Mouse (Mus musculus): Measurements from ENCODE around the gene Bcr. TPM values are rescaled to one million over a fixed set of nuclear protein-coding genes. Genes with fewer than 3 reads are reported as not detected.

Bcr gene
- total and polyA plus RNA-seq, 2 experiments = 7.5 to 14.7 TPM

- 20% methylated on average over 9 of the region's 9 CpGs for WGBS
- Histone ChIP-seq H3K4me1 (ENCODE audit: control insufficient read depth, insufficient read depth, low read length) (peaks cover 41% of the 10 kb centered on the region), H3K4me3 (ENCODE audit: insufficient read depth, low read depth, low read length) (no peak overlapping the region), H3K79me2 (ENCODE audit: control insufficient read depth, insufficient read depth, low read length) (peaks cover 15% of the 10 kb centered on the region; the same call in 1 of the 2 replicates), H3K27me3 (ENCODE audit: control insufficient read depth, insufficient read depth, low read length) (no peaks in the 10 kb centered on the region), H3K9ac (ENCODE audit: low read depth, low read length) (no peak overlapping the region), H3K36me3 (ENCODE audit: control insufficient read depth, insufficient read depth, low read length) (no peaks in the 10 kb centered on the region), H3K27ac (replicated peaks; ENCODE audit: insufficient read depth, low read depth, low read length) (peak overlapping the region; percentile 32)
- TF ChIP-seq CTCF (IDR thresholded peaks at IDR 0.05; ENCODE audit: low read depth, low read length) (no peak), POLR2A (IDR thresholded peaks at IDR 0.05; ENCODE audit: extremely low read depth, insufficient read depth, low read length) (no peak)
- DNase-seq (ENCODE audit: extremely low read depth, low read depth, low spot score) = peak; percentile 78
Observed at GRCm38 (mm10) chr10:75058761-75059395, 1.5 kb upstream of the Bcr start.

- peak; percentile 75 for DNase-seq (ENCODE audit: extremely low read depth, low read depth, low spot score)
- TF ChIP-seq CTCF (IDR thresholded peaks at IDR 0.05; ENCODE audit: low read depth, low read length) = peak; percentile 87
- no peak for TF ChIP-seq POLR2A (IDR thresholded peaks at IDR 0.05; ENCODE audit: extremely low read depth, insufficient read depth, low read length)
- peaks cover 17% of the 10 kb centered on the region; the same call in 1 of the 2 replicates for H3K79me2 ChIP-seq (ENCODE audit: control insufficient read depth, insufficient read depth, low read length)
- WGBS = under 1% methylated on average over 11 of the region's 11 CpGs
- H3K27me3 ChIP-seq (ENCODE audit: control insufficient read depth, insufficient read depth, low read length) = no peaks in the 10 kb centered on the region
- 0 out of 2 replicates have a peak overlapping the region, but pooled peaks have one; percentile 0 for H3K9ac ChIP-seq (ENCODE audit: low read depth, low read length)
- peaks cover 39% of the 10 kb centered on the region for H3K4me1 ChIP-seq (ENCODE audit: control insufficient read depth, insufficient read depth, low read length)
- H3K4me3 ChIP-seq (ENCODE audit: insufficient read depth, low read depth, low read length) = no peak overlapping the region
- H3K36me3 ChIP-seq (ENCODE audit: control insufficient read depth, insufficient read depth, low read length) = no peaks in the 10 kb centered on the region
- peak overlapping the region; percentile 96 for H3K27ac ChIP-seq (replicated peaks; ENCODE audit: insufficient read depth, low read depth, low read length)
Observed at GRCm38 (mm10) chr10:75059396-75059795, 996 bp upstream of the Bcr start.

- Histone ChIP-seq H3K27me3 (ENCODE audit: control insufficient read depth, insufficient read depth, low read length) (no peaks in the 10 kb centered on the region), H3K4me1 (ENCODE audit: control insufficient read depth, insufficient read depth, low read length) (peaks cover 37% of the 10 kb centered on the region), H3K4me3 (ENCODE audit: insufficient read depth, low read depth, low read length) (peak overlapping the region; percentile 68), H3K36me3 (ENCODE audit: control insufficient read depth, insufficient read depth, low read length) (no peaks in the 10 kb centered on the region), H3K9ac (ENCODE audit: low read depth, low read length) (peak overlapping the region; percentile 66), H3K79me2 (ENCODE audit: control insufficient read depth, insufficient read depth, low read length) (peaks cover 26% of the 10 kb centered on the region; the same call in 1 of the 2 replicates), H3K27ac (replicated peaks; ENCODE audit: insufficient read depth, low read depth, low read length) (0 out of 2 replicates have a peak overlapping the region, but pooled peaks have one; percentile 1)
- TF ChIP-seq CTCF (IDR thresholded peaks at IDR 0.05; ENCODE audit: low read depth, low read length) (no peak), POLR2A (IDR thresholded peaks at IDR 0.05; ENCODE audit: extremely low read depth, insufficient read depth, low read length) (no peak)
- under 1% methylated on average over 48 of the region's 48 CpGs for WGBS
- DNase-seq (ENCODE audit: extremely low read depth, low read depth, low spot score) = no peak
Observed at GRCm38 (mm10) chr10:75060843-75061235, 447 bp downstream of the Bcr start.

- peak; percentile 52 for DNase-seq (ENCODE audit: extremely low read depth, low read depth, low spot score)
- Histone ChIP-seq H3K4me1 (ENCODE audit: control insufficient read depth, insufficient read depth, low read length) (peaks cover 33% of the 10 kb centered on the region), H3K9ac (ENCODE audit: low read depth, low read length) (peak overlapping the region; percentile 66), H3K36me3 (ENCODE audit: control insufficient read depth, insufficient read depth, low read length) (no peaks in the 10 kb centered on the region), H3K79me2 (ENCODE audit: control insufficient read depth, insufficient read depth, low read length) (peaks cover 29% of the 10 kb centered on the region; the same call in 1 of the 2 replicates), H3K27ac (replicated peaks; ENCODE audit: insufficient read depth, low read depth, low read length) (no peak overlapping the region), H3K27me3 (ENCODE audit: control insufficient read depth, insufficient read depth, low read length) (no peaks in the 10 kb centered on the region), H3K4me3 (ENCODE audit: insufficient read depth, low read depth, low read length) (peak overlapping the region; percentile 68)
- TF ChIP-seq CTCF (IDR thresholded peaks at IDR 0.05; ENCODE audit: low read depth, low read length) (no peak), POLR2A (IDR thresholded peaks at IDR 0.05; ENCODE audit: extremely low read depth, insufficient read depth, low read length) (no peak)
- 7% methylated on average over 69 of the region's 71 CpGs for WGBS
Observed at GRCm38 (mm10) chr10:75061341-75062188, 1.2 kb downstream of the Bcr start.

- Histone ChIP-seq H3K4me1 (ENCODE audit: control insufficient read depth, insufficient read depth, low read length) (peaks cover 29% of the 10 kb centered on the region), H3K27ac (replicated peaks; ENCODE audit: insufficient read depth, low read depth, low read length) (no peak overlapping the region), H3K9ac (ENCODE audit: low read depth, low read length) (peak overlapping the region; percentile 66), H3K27me3 (ENCODE audit: control insufficient read depth, insufficient read depth, low read length) (no peaks in the 10 kb centered on the region), H3K79me2 (ENCODE audit: control insufficient read depth, insufficient read depth, low read length) (peaks cover 31% of the 10 kb centered on the region; the same call in 1 of the 2 replicates), H3K36me3 (ENCODE audit: control insufficient read depth, insufficient read depth, low read length) (no peaks in the 10 kb centered on the region), H3K4me3 (ENCODE audit: insufficient read depth, low read depth, low read length) (peak overlapping the region; percentile 68)
- TF ChIP-seq CTCF (IDR thresholded peaks at IDR 0.05; ENCODE audit: low read depth, low read length) (no peak), POLR2A (IDR thresholded peaks at IDR 0.05; ENCODE audit: extremely low read depth, insufficient read depth, low read length) (no peak)
- DNase-seq (ENCODE audit: extremely low read depth, low read depth, low spot score) = no peak
- 18% methylated on average over 6 of the region's 6 CpGs for WGBS
Observed at GRCm38 (mm10) chr10:75062189-75062561, 1.8 kb downstream of the Bcr start.

Data from liver, adult 2 months (tissue).